Mouse (Mus musculus) kidney, embryonic 14.5 days (tissue): ENCODE measurements around the gene Metap2. TPM values are rescaled to one million over a fixed set of nuclear protein-coding genes. Genes with fewer than 3 reads are reported as not detected.

ENCODE experiments used
- ATAC-seq: fragments of 200-750 bp; cut with Nextera tagmentation; 2 replicates; pipeline ENCODE4 v1.8.0; 2017; ENCODE audit warnings: moderate number of reproducible peaks, mild to moderate bottlenecking, moderate TSS enrichment, moderate library complexity; ENCODE audit not compliant: low FRiP score, low TSS enrichment
- H3K27ac ChIP-seq: fragments of 300-500 bp; sonication (generic); 2 replicates; pipeline ENCODE4 v1.5.1; 2014; ENCODE audit warnings: low read depth, mild to moderate bottlenecking, low read length, moderate library complexity, mixed read lengths
- H3K27me3 ChIP-seq: fragments of 300-500 bp; sonication (generic); 2 replicates; pipeline ENCODE4 v1.6.1; 2014; ENCODE audit warnings: mild to moderate bottlenecking, low read length; ENCODE audit not compliant: control insufficient read depth, insufficient read depth
- H3K36me3 ChIP-seq: fragments of 300-500 bp; sonication (generic); 2 replicates; pipeline ENCODE4 v1.6.1; 2014; ENCODE audit warnings: low read length, mixed read lengths; ENCODE audit not compliant: control insufficient read depth, insufficient read depth
- H3K4me1 ChIP-seq: fragments of 300-500 bp; sonication (generic); 2 replicates; pipeline ENCODE4 v1.6.1; 2014; ENCODE audit warnings: low read length, mixed read lengths; ENCODE audit not compliant: control insufficient read depth, insufficient read depth
- H3K4me2 ChIP-seq: fragments of 300-500 bp; sonication (generic); replicated peaks from 2 replicates; pipeline ENCODE4 v1.6.1; 2014; ENCODE audit warnings: low read depth, mild to moderate bottlenecking, low read length
- H3K4me3 ChIP-seq: fragments of 300-500 bp; sonication (generic); 2 replicates; pipeline ENCODE4 v1.5.1; 2014; ENCODE audit warnings: mild to moderate bottlenecking, low read length
- H3K9ac ChIP-seq: fragments of 300-500 bp; sonication (generic); 2 replicates; pipeline ENCODE4 v1.6.1; 2014; ENCODE audit warnings: low read depth, mild to moderate bottlenecking, low read length, moderate library complexity
- H3K9me3 ChIP-seq: fragments of 300-500 bp; sonication (generic); 2 replicates; pipeline ENCODE4 v1.6.1; 2016; ENCODE audit warnings: low read length; ENCODE audit not compliant: control insufficient read depth
- WGBS: fragments of 180-500 bp; shearing (Covaris S2); extraction: QIAGEN DNeasy Blood & Tissue Kit; methylation state at CpG from one replicate; pipeline ENCODE4 v1.1.7; 2014; 5-methylcytosine and 5-hydroxymethylcytosine counted together
- polyA plus RNA-seq: library from polyadenylated mRNA; unstranded; fragments of >200 nt; fragmentation: Nextera tagmentation; extraction: Ambion mirVana; gene quantifications from 2 replicates; pipeline ENCODE4 v1.2.1, GENCODE M21; 2014

Gene Metap2
- polyA plus RNA-seq, 1 experiment from 2014 or later: 212 TPM

DNA sequence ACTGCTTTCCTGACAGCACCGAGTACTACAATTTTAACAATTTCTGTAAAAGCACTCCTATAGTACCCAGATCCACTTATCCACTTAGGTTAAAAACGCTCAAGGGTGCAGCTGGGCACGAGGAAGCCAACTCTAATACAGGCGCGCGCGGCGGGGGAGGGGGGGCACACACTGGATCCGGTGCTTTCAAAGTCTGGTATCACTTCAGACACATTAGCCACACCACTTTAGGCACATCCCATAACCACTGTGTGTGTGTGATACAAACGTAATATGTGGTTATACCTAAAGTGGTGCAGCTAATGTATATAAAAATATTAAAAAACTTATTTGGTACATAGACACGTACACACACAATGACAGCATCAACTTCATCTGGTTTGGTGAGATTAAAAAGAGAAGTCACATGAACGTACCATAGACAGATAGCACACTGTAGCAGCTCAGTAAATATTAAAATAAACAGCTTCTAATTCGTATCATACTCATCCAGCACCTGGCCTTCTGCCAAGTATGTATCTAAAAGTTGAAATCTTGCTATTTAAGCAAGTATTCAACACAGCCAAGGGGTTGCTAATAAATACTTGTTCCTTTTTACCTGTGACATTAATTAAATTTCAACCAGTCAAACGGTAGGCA, 10.9 kb downstream of the Metap2 start:
- Histone ChIP-seq H3K4me2 (no peak overlapping the region), H3K27ac (no peak overlapping the region), H3K36me3 (peaks cover 39% of the 10 kb centered on the region), H3K9ac (no peak overlapping the region), H3K4me3 (no peak overlapping the region), H3K27me3 (no peaks in the 10 kb centered on the region), H3K9me3 (no peaks in the 10 kb centered on the region), H3K4me1 (peaks cover 5% of the 10 kb centered on the region)
- no peak for ATAC-seq
- 94% methylated on average over 14 of the region's 14 CpGs for WGBS

DNA sequence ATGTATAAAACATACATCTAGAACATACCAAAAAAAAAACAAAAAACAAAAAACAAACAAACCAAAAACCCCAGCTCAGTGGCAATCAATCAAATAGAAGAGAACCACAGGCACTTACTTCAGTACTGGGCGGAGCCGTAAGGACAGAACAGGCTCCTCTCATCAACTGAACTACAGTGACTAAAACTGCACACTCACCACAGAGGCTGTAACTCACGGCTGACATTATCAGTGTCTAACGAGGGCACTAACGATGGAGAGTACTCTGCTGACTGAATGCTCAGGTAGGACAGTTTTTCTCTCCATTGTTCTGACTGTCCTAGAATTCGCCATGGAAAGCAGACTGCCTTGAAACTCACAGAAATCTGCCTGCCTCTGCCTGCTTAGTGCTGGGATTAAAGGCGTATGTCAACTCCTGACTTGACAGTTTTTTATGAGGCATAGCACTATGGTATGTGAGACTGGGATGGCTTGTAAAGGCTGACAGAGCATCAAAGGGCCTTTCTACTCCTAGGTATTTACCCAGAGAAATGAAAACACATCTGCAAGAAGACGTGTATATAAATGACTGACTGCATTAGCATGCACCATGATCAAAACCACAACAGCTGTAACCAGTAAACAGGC, 14.0 kb downstream of the Metap2 start:
- Histone ChIP-seq H3K4me1 (no peaks in the 10 kb centered on the region), H3K4me3 (no peak overlapping the region), H3K27ac (no peak overlapping the region), H3K27me3 (no peaks in the 10 kb centered on the region), H3K4me2 (no peak overlapping the region), H3K36me3 (peaks cover 59% of the 10 kb centered on the region), H3K9me3 (no peaks in the 10 kb centered on the region), H3K9ac (no peak overlapping the region)
- 81% methylated on average over 8 of the region's 8 CpGs for whole genome bisulfite sequencing
- no peak for ATAC-seq

DNA sequence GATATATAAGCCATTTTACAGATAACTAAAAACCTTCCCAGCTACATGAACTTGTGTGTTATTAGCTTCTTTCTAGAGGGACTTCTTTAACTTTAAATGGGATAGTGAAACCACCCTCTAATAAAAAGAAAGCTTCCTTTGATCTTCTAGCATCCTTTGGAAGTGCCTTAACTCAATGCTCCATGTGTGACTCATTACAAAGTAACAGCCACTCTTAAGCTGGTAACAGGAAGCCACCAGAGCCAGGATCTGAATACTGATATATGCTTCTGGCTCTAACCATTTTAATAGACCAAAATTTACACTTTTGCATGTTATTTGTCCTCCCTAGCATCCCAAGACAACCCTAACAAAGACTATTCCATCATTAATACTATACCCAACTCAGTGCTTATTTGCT, 15.0 kb downstream of the Metap2 start:
- Histone ChIP-seq H3K9ac (no peak overlapping the region), H3K4me2 (no peak overlapping the region), H3K36me3 (peaks cover 59% of the 10 kb centered on the region), H3K27me3 (no peaks in the 10 kb centered on the region), H3K9me3 (no peaks in the 10 kb centered on the region), H3K4me3 (no peak overlapping the region), H3K27ac (no peak overlapping the region), H3K4me1 (no peaks in the 10 kb centered on the region)
- no peak for ATAC-seq

DNA sequence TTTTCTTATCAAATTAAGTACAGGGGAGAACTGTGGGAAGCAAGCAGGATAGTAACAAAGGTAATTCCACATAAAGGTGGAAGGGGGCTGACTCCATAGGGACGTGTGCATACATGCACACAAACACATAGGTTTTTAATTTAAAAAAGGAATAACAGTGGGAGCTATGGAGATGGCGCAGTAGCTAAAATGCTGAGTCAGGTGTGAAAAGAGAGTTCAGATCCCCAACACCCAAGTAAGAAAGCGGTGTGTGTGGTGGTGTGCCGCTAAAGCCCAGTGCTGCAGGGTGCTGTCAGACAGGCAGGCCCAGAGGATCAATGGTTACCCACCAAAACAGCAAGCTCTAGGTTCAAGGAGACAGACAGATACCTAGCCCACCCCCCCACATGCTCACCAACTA, 18.2 kb downstream of the Metap2 start:
- no peak overlapping the region for H3K4me3 ChIP-seq
- H3K9me3 ChIP-seq: no peaks in the 10 kb centered on the region
- no peaks in the 10 kb centered on the region for H3K27me3 ChIP-seq
- H3K27ac ChIP-seq: no peak overlapping the region
- 95% methylated on average over 4 of the region's 4 CpGs for WGBS
- H3K9ac ChIP-seq: no peak overlapping the region
- H3K36me3 ChIP-seq: peaks cover 47% of the 10 kb centered on the region
- no peaks in the 10 kb centered on the region for H3K4me1 ChIP-seq
- ATAC-seq: no peak
- no peak overlapping the region for H3K4me2 ChIP-seq

DNA sequence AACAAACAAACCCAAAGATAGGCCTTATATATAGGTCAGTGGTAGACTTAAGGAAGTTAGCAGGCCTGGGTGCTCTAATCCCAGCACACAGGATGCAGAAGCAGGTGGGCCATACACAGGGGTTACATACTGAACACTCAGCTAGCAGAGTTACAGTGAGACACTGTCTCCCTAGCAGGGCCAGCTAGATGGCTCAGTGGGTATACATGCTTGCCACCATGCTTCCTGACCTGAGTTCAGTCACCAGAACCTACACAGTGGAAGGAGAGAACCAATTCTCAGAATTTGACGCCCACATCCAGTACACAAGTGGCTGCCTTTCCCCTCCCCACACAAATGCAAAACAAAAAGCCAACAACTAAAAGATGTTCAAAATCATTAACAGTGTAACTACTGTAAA, 20.1 kb downstream of the Metap2 start:
- Histone ChIP-seq H3K4me1 (no peaks in the 10 kb centered on the region), H3K36me3 (peaks cover 48% of the 10 kb centered on the region), H3K9me3 (no peaks in the 10 kb centered on the region), H3K4me3 (no peak overlapping the region), H3K27ac (no peak overlapping the region), H3K9ac (no peak overlapping the region), H3K27me3 (no peaks in the 10 kb centered on the region), H3K4me2 (no peak overlapping the region)
- 84% methylated on average over 1 of the region's 1 CpGs for WGBS
- no peak for ATAC-seq

DNA sequence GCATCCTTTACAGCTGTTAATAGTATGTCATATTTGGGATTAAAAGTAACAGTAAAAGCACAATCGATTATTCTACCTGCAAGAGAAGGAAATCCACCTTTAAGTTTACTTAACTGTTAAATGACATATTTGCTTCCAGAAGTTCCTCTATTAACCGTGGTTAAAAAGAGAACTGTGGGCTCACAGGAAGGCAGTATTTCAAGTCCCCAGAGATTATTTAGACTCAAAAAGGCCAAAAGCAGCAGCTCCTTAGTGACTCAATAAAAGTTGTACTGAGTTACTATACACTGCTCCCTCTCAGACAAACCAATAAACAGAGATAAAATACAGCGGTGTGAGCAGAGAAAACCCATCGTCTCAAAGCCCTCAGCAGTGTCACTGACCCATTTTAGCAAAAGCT, 28.0 kb downstream of the Metap2 start:
- no peaks in the 10 kb centered on the region for H3K9me3 ChIP-seq
- H3K9ac ChIP-seq: no peak overlapping the region
- WGBS: 86% methylated on average over 4 of the region's 4 CpGs
- H3K4me2 ChIP-seq: no peak overlapping the region
- no peak overlapping the region for H3K27ac ChIP-seq
- peaks cover 81% of the 10 kb centered on the region for H3K36me3 ChIP-seq
- no peaks in the 10 kb centered on the region for H3K4me1 ChIP-seq
- H3K27me3 ChIP-seq: no peaks in the 10 kb centered on the region
- no peak overlapping the region for H3K4me3 ChIP-seq
- no peak for ATAC-seq

DNA sequence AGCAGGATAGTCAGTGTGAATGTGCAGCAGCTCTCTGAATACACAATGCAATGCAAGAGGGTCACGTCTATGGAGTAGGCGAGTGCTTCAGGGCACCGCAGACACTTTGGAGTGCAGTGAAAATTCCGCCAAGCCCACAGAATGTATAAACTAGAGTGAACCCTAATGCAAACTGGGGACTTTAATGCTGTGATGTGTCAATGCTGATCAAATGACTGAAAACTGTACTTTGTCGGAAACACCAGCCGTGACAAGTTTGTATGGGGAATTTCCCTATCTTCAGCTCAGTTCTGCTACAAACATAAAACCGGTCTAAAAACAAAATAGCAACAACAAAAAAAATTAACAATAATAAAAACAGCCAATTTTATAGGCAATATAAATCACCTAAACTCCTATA, 28.5 kb downstream of the Metap2 start:
- Histone ChIP-seq H3K36me3 (peaks cover 80% of the 10 kb centered on the region), H3K9ac (no peak overlapping the region), H3K9me3 (no peaks in the 10 kb centered on the region), H3K4me1 (no peaks in the 10 kb centered on the region), H3K27ac (no peak overlapping the region), H3K27me3 (no peaks in the 10 kb centered on the region), H3K4me2 (no peak overlapping the region), H3K4me3 (no peak overlapping the region)
- ATAC-seq: no peak
- WGBS: 96% methylated on average over 7 of the region's 7 CpGs

DNA sequence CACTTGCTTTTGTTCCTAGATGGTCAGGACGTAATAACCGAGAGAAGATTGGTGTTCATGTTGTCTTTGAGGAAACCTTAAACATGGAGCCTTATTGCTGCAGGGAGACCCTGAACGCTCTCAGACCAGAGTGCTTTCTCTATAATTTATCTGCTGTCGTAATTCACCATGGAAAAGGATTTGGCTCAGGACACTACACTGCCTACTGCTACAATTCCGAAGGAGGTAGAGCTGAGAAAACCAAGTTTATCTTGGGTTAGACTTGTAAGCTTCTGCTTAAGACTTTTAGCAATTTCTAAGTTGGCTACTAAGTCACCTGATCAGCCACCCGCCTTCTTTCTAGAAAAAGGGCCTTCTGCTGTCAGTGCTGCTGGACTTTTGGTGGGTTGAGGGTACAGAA, 40.8 kb downstream of the Metap2 start:
- Histone ChIP-seq H3K4me3 (no peak overlapping the region), H3K36me3 (peaks cover 13% of the 10 kb centered on the region), H3K9ac (no peak overlapping the region), H3K4me2 (no peak overlapping the region), H3K27ac (no peak overlapping the region), H3K4me1 (no peaks in the 10 kb centered on the region), H3K27me3 (no peaks in the 10 kb centered on the region), H3K9me3 (no peaks in the 10 kb centered on the region)
- WGBS: 71% methylated on average over 6 of the region's 6 CpGs
- no peak for ATAC-seq

DNA sequence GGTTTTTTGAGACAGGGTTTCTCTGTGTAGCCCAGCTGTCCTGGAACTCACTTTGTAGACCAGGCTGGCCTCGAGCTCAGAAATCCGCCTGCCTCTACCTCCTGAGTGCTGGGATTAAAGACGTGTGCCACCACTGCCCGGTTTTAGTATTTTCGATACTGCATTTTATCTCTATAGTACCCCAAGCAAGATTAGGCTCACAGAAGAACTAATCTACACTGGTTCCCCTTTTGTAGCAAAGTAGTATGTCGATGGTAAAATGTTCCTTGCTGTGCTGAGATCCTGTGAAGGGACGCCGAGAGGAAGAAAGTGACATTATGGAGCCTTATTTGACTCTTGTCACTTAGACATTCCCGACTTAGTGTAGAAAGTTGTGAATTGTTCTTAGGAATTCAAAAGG, 41.8 kb downstream of the Metap2 start:
- no peak overlapping the region for H3K9ac ChIP-seq
- H3K9me3 ChIP-seq: no peaks in the 10 kb centered on the region
- 91% methylated on average over 9 of the region's 9 CpGs for WGBS
- no peak for ATAC-seq
- peaks cover 9% of the 10 kb centered on the region for H3K36me3 ChIP-seq
- no peak overlapping the region for H3K27ac ChIP-seq
- no peaks in the 10 kb centered on the region for H3K4me1 ChIP-seq
- H3K4me3 ChIP-seq: no peak overlapping the region
- no peak overlapping the region for H3K4me2 ChIP-seq
- H3K27me3 ChIP-seq: no peaks in the 10 kb centered on the region
